Mouse (Mus musculus) lung, adult 2 months (tissue): Measurements from ENCODE around the gene Scn8a. TPM values are rescaled to one million over a fixed set of nuclear protein-coding genes. Genes with fewer than 3 reads are reported as not detected.

Experiments
- DNase-seq: peaks from one replicate; pipeline ENCODE4 v3.0.0; 2022
- H3K4me1 ChIP-seq: fragments of 200-500 bp; 2 replicates; pipeline ENCODE4 v1.6.1; 2011; ENCODE audit warnings: low read length; ENCODE audit not compliant: control insufficient read depth, insufficient read depth
- H3K4me3 ChIP-seq: fragments of 200-500 bp; replicated peaks from 2 replicates; pipeline ENCODE3; 2011; ENCODE audit warnings: low read depth, mild to moderate bottlenecking, control low read depth, low read length; ENCODE audit errors: extremely low read depth
- CTCF ChIP-seq: fragments of 200-500 bp; IDR thresholded peaks from 2 replicates; pipeline ENCODE4 v1.5.1; 2011; ENCODE audit warnings: mild to moderate bottlenecking, low read length, control low read depth; ENCODE audit not compliant: insufficient read depth
- POLR2A ChIP-seq: fragments of 200-500 bp; IDR thresholded peaks from 2 replicates; pipeline ENCODE4 v1.6.1; 2011; ENCODE audit warnings: low read depth, mild to moderate bottlenecking, control low read depth, low read length, borderline replicate concordance; ENCODE audit errors: extremely low read depth
- WGBS: fragments of 180-500 bp; shearing (Covaris S2); methylation state at CpG from one replicate; pipeline ENCODE4 v1.1.7; 2018; 5-methylcytosine and 5-hydroxymethylcytosine counted together
- polyA plus RNA-seq: library from polyadenylated mRNA; depleted of rRNA; stranded (reverse); fragments of >200 nt; gene quantifications from 2 replicates; pipeline ENCODE4 v1.2.3, GENCODE M21; 2012

Scn8a gene
- polyA plus RNA-seq, 1 experiment: 0.27 TPM

DNA sequence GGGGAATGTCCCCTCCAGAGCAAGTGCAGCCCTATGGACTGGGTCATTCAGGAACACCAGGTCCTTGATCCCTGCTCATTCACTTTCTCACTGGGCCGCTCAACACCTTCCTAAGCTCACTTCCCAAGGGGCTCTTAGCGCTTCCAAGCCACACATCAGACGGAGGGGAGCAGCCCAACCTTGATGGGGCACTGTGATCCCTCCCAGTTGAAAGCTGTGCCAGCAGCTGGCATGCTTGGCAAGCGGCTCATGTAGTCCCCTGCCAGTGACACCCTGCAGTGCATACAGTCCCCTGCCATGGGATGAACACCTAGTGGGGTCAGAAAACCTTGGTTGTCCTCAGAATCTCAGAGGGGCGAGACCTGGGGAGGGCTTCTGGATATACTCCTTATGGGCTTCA is 204.4 kb downstream of the Scn8a start:
- WGBS: 78% methylated on average over 5 of the region's 5 CpGs
- TF ChIP-seq POLR2A: no peak
- no peak for TF ChIP-seq CTCF
- DNase-seq: no peak
- no peak overlapping the region for H3K4me3 ChIP-seq
- H3K4me1 ChIP-seq: peaks cover 7% of the 10 kb centered on the region

DNA sequence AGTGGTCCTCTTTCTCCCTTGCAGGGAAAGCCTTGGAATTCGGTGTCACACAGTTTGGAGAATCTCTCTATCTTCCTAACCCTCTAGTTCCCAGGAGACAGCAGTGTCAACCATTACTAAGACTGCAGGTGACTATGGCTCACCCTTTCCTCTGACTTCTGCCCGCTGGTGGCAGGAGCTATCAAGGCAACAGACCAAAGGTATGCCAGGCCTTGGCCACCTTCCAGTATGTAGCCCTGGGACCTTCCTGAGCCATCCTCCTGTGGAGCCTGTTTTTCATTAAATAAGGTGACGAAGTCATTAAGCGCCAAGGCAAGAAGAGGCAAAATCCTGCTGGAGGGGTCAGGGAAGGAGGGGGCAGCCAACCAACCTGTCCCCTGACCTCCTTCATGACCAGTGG is 205.5 kb downstream of the Scn8a start:
- Histone ChIP-seq H3K4me1 (peaks cover 11% of the 10 kb centered on the region), H3K4me3 (no peak overlapping the region)
- DNase-seq: peak; percentile 13
- TF ChIP-seq CTCF (no peak), POLR2A (no peak)
- WGBS: 84% methylated on average over 4 of the region's 4 CpGs

- TF ChIP-seq CTCF: no peak
- 85% methylated on average over 5 of the region's 5 CpGs for WGBS
- H3K4me3 ChIP-seq: no peak overlapping the region
- peaks cover 11% of the 10 kb centered on the region for H3K4me1 ChIP-seq
- no peak for DNase-seq
These were observed 206.0 kb downstream of the Scn8a start for GRCm38 (mm10) chr15:101075656-101076055.

- 33% methylated on average over 26 of the region's 26 CpGs for WGBS
- peaks cover 11% of the 10 kb centered on the region for H3K4me1 ChIP-seq
- no peak for DNase-seq
- TF ChIP-seq CTCF (no peak), POLR2A (no peak)
- H3K4me3 ChIP-seq: no peak overlapping the region
These were observed 206.7 kb downstream of the Scn8a start for GRCm38 (mm10) chr15:101076071-101077000.

- TF ChIP-seq CTCF (no peak), POLR2A (peak; percentile 28; the same call in 1 of the 2 replicates)
- WGBS: 5% methylated on average over 34 of the region's 34 CpGs
- H3K4me3 ChIP-seq: peak overlapping the region; percentile 77
- DNase-seq: peak; percentile 32
- H3K4me1 ChIP-seq: peaks cover 9% of the 10 kb centered on the region
These were observed 207.5 kb downstream of the Scn8a start for GRCm38 (mm10) chr15:101077001-101077812.

DNA sequence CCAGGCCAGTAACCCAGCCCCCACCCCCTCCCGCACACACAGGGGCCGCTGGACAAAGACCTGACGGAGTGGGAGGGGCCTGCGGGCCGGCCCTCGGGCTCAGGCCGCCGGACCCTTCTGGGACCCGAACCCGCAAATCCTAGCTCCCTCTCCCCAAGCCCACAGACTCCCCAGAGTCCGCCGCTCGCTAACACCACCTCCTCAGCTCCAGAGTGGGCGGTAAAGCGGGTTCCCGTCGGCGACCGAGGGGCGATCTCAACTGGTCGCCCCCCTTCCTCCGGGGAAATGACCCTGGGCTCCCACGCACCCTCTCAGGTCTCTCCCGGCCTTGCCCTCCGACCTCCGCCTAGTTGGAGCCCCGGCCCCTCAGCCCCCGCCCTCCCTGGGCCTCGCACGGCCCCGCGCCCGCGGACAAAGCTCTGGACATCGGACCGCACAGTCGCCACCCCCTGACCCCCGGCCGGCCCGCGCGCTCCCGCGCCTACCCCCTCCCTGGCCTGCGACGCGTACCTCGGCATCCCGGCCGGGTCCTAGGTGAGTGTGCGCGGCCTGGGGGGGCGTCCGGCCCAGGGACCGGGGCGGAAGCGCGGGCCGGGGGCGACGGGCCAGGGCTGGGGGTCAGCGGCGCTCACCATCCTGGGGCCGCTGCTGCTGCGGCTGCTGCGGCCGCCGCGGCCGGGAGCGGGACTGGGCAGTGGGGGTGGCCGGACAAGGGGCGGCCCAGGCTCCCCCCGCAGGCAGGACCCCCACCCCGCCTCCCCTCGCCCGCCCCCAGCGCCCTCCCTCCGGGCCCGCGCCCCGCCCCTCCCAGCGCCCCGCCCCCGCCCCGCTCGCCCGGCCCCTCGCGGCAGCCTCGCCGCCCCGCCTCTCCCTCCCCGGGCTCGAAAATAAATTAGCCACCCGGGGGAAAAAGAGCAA is 208.4 kb downstream of the Scn8a start, which contains the start of gene Fignl2:
Gene Fignl2, minus strand, starts transcription at position 755 of the 918 bp plus-strand sequence.
- Histone ChIP-seq H3K4me1 (peaks cover 10% of the 10 kb centered on the region), H3K4me3 (peak within 1 kb of the TSS; percentile 81)
- TF ChIP-seq CTCF: no peak
- no peak for TF ChIP-seq POLR2A
- peak; percentile 27 for DNase-seq
- 2% methylated on average over 71 of the region's 96 CpGs for WGBS

DNA sequence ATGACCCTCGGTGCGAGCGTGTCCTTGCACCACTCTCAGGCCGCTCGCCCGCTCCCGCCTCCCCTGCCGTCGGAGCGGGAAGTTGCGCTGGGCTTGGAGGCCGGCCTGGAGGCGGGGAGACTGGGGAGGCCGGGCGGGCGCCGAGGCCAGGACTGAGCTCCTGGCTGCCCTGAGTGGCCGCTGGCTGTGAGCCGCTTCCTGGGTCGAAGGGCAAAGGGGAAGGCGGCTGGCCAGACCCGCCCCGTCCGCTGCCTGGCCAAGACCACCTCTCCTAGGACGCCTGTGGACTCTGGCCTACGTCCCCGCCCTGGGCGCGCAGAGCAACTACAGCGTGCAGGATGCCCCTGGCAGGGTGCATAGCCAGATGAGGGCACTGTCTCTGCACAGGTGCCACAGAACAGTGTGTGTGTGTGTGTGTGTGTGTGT is 209.1 kb downstream of the Scn8a start:
- peak; percentile 39; the same call in 1 of the 2 replicates for TF ChIP-seq POLR2A
- TF ChIP-seq CTCF: no peak
- DNase-seq: peak; percentile 89
- peak overlapping the region; percentile 81 for H3K4me3 ChIP-seq
- H3K4me1 ChIP-seq: peaks cover 10% of the 10 kb centered on the region
- WGBS: 3% methylated on average over 30 of the region's 30 CpGs

- WGBS: 71% methylated on average over 9 of the region's 9 CpGs
- no peak for TF ChIP-seq CTCF
- no peak for TF ChIP-seq POLR2A
- no peak overlapping the region for H3K4me3 ChIP-seq
- no peak for DNase-seq
- H3K4me1 ChIP-seq: peaks cover 10% of the 10 kb centered on the region
These were observed 210.4 kb downstream of the Scn8a start for GRCm38 (mm10) chr15:101080031-101080520.

- DNase-seq: no peak
- peaks cover 10% of the 10 kb centered on the region for H3K4me1 ChIP-seq
- no peak overlapping the region for H3K4me3 ChIP-seq
- TF ChIP-seq CTCF (no peak), POLR2A (no peak)
- 55% methylated on average over 7 of the region's 7 CpGs for WGBS
These were observed 211.4 kb downstream of the Scn8a start for GRCm38 (mm10) chr15:101081035-101081548.
